Mouse (Mus musculus) adrenal gland, adult 2 months (tissue): ENCODE measurements around the gene Tmem198. TPM values are rescaled to one million over a fixed set of nuclear protein-coding genes. Genes with fewer than 3 reads are reported as not detected.
A peak's percentile ranks its signal among the peaks of the same experiment; 100 is the strongest.

Experiments used
- DNase-seq: peaks from one replicate; pipeline ENCODE4 v3.0.0; 2021
- long read RNA-seq: library from polyadenylated mRNA; stranded (forward); transcript quantifications from one replicate; pipeline ENCODE4 v2.0.0, GENCODE M21; 2021
- polyA plus RNA-seq: library from polyadenylated mRNA; depleted of rRNA; stranded (reverse); fragments of >200 nt; gene quantifications from 2 replicates; pipeline ENCODE4 v1.2.3, GENCODE M21; 2012; rRNA removed
- total RNA-seq, 2 experiments: library from RNA; stranded (reverse); gene quantifications; 2 replicates each; pipeline ENCODE4 v1.2.3; 2021

The Tmem198 gene
- total RNA-seq (1 to 10 TPM; 2.5 to 2.8 TPM), polyA plus RNA-seq (15.0 and 17.4 TPM in 2 replicates)
- long read RNA-seq, transcript Tmem198-202 (5 exons, 2,185 nt), result major isoform, 5 of 6 reads
- long read RNA-seq, partial matches to known transcripts, result 0 of 6 reads
- long read RNA-seq, other reads (novel, unspliced or antisense), result 1 of 6 reads

- DNase-seq, result peak; percentile 99
Observed at GRCm38 (mm10) chr1:75478916-75479634, at the start of gene Tmem198, which contains the start of gene Chpf. TSS of gene Tmem198 (plus strand) at chr1:75479532. TSS of gene Chpf (minus strand) at chr1:75479307.

GRCm38 (mm10) chr1:75435475-75436328 is 43.6 kb upstream of the Tmem198 start, which contains the start of gene Gmppa:
TSS of gene Gmppa (plus strand) at chr1:75435930.
- DNase-seq, result peak; percentile 87

- DNase-seq, result no peak
Observed at GRCm38 (mm10) chr1:75438782-75439181, 40.5 kb upstream of the Tmem198 start.

GRCm38 (mm10) chr1:75440661-75441060 is 38.7 kb upstream of the Tmem198 start:
- no peak for DNase-seq

- DNase-seq, result no peak
Observed at GRCm38 (mm10) chr1:75441471-75441996, 37.8 kb upstream of the Tmem198 start.

GRCm38 (mm10) chr1:75442171-75442570 is 37.2 kb upstream of the Tmem198 start:
- DNase-seq, result no peak

- DNase-seq, result no peak
Observed at GRCm38 (mm10) chr1:75442811-75443210, 36.5 kb upstream of the Tmem198 start.

- DNase-seq, result no peak
Observed at GRCm38 (mm10) chr1:75443247-75444024, 35.9 kb upstream of the Tmem198 start.

GRCm38 (mm10) chr1:75444208-75444607 is 35.1 kb upstream of the Tmem198 start:
- DNase-seq, result no peak

GRCm38 (mm10) chr1:75445141-75445701 is 34.1 kb upstream of the Tmem198 start:
- no peak for DNase-seq

- DNase-seq, result peak; percentile 72
Observed at GRCm38 (mm10) chr1:75445751-75446611, 33.4 kb upstream of the Tmem198 start.

GRCm38 (mm10) chr1:75446656-75447055 is 32.7 kb upstream of the Tmem198 start:
- no peak for DNase-seq

- no peak for DNase-seq
Observed at GRCm38 (mm10) chr1:75447265-75448051, 31.9 kb upstream of the Tmem198 start.

GRCm38 (mm10) chr1:75448052-75448431 is 31.3 kb upstream of the Tmem198 start:
- no peak for DNase-seq

GRCm38 (mm10) chr1:75448937-75449336 is 30.4 kb upstream of the Tmem198 start:
- no peak for DNase-seq

- DNase-seq, result no peak
Observed at GRCm38 (mm10) chr1:75449377-75450135, 29.8 kb upstream of the Tmem198 start.

- no peak for DNase-seq
Observed at GRCm38 (mm10) chr1:75450314-75451005, 28.9 kb upstream of the Tmem198 start, which contains the start of gene Asic4. TSS of gene Asic4 (plus strand) at chr1:75450436.

GRCm38 (mm10) chr1:75451900-75452299 is 27.4 kb upstream of the Tmem198 start:
- no peak for DNase-seq
